In the genomic region with DNA sequence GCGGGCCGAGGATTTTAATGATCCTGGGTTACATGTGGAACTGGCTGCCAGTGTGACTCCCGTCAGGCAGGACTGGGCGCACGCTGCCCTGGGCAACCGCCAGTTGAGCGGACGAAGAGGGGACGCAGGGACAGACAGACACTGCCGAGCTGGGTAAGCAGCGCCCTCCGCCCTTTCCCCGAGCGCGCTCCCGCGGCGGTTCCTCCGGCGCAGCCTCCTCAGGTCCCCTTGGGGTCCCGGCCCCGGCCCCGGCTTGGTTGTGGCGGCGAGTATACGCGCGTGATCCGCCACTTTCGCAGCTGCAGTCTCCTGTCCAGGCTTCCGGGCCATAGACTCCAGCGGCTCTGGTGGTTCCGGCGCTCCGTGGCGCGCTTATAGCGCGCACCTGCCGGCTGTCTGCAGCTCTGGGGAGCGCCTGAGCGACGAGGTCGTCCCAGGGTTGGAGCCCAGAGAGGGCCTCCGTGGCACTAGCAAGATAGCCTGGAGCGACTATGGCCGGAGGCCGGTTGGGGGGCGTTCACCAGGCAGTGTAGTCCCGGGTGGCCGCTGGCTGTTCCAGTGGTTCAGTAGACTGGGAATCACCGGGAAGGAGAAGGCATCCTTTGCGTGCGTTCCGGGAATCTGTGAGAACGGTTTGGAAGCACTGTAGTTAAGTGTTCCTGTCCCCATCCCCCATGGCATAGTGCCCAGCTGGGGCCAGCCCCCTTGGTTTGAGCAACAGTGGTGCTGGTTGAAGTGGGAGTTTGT, we compare ENCODE assay signal across 8 mouse cellular contexts. TPM values are rescaled to one million over a fixed set of nuclear protein-coding genes. Genes with fewer than 3 reads are reported as not detected.
DNase-seq lines count a peak whose midpoint lies in the region; ATAC-seq lines count a peak whose summit lies in the region.

No protein-coding gene starts in this region.

- peaks cover 44% of the 10 kb centered on the region for H3K4me1 ChIP-seq in hindbrain, embryonic 12.5 days
- H3K4me1 ChIP-seq in limb, embryonic 10.5 days, result peaks cover 49% of the 10 kb centered on the region

- peak overlapping the region; percentile 96 for H3K9ac ChIP-seq in hindbrain, embryonic 12.5 days

- H3K4me2 ChIP-seq in hindbrain, embryonic 12.5 days (replicated peaks), result peak overlapping the region; percentile 70

- peak overlapping the region; percentile 94 for H3K27ac ChIP-seq in hindbrain, embryonic 12.5 days
- peak overlapping the region; percentile 82 for H3K27ac ChIP-seq in limb, embryonic 10.5 days

- DNase-seq in adrenal gland, adult (ENCODE audit: inconsistent age in 2 of 2, low spot score in 1 of 2), result peak; percentile 63 to 90
- DNase-seq in cerebellum, adult 9-11 months, result peak; percentile 75
- peak; percentile 52 to 63 for DNase-seq in frontal cortex, postnatal 36 days (ENCODE audit: low spot score in 2 of 2)
- peak; percentile 73 for DNase-seq in limb, embryonic 10.5 days (ENCODE audit: low spot score)
- peak; percentile 72 for DNase-seq in right cerebral cortex, postnatal 4 days
- DNase-seq in natural killer cell, adult 2 months (ENCODE audit: low spot score in 2 of 2), result no peak

- no peaks in the 10 kb centered on the region for H3K27me3 ChIP-seq in hindbrain, embryonic 12.5 days
- peaks cover 36% of the 10 kb centered on the region for H3K27me3 ChIP-seq in limb, embryonic 10.5 days (ENCODE audit: low read depth, poor library complexity, severe bottlenecking)

- peak; percentile 46 for ATAC-seq in hindbrain, embryonic 12.5 days (ENCODE audit: low FRiP score)
- 0 out of 2 replicates have a peak, but pooled peaks have one; percentile 8 for ATAC-seq in megakaryocyte-erythroid progenitor cell, adult 5-6 weeks (replicated peaks; ENCODE audit: low FRiP score, low TSS enrichment, poor library complexity, severe bottlenecking)

- H3K4me3 ChIP-seq in hindbrain, embryonic 12.5 days, result peak overlapping the region; percentile 90
- peak overlapping the region; percentile 76 for H3K4me3 ChIP-seq in limb, embryonic 10.5 days

- no peaks in the 10 kb centered on the region for H3K36me3 ChIP-seq in hindbrain, embryonic 12.5 days
- H3K36me3 ChIP-seq in limb, embryonic 10.5 days, result no peaks in the 10 kb centered on the region

- under 1% methylated on average over 49 of the region's 56 CpGs for WGBS in hindbrain, embryonic 12.5 days
- under 1% methylated on average over 56 of the region's 56 CpGs for WGBS in limb, embryonic 10.5 days

- H3K9me3 ChIP-seq in hindbrain, embryonic 12.5 days (replicated peaks), result no peaks in the 10 kb centered on the region
- no peaks in the 10 kb centered on the region for H3K9me3 ChIP-seq in limb, embryonic 10.5 days (replicated peaks)

RNA-seq across cellular contexts. Expression of a gene that starts 2.4 kb away (rescaled TPM):
- 27.9 and 32.3 TPM in 2 replicates for polyA plus RNA-seq in hindbrain, embryonic 12.5 days (2016; fragmentation: Nextera tagmentation; extraction: Ambion mirVana)
- 6.4 TPM in 2 replicates for polyA plus RNA-seq in limb, embryonic 10.5 days (2016; fragmentation: Nextera tagmentation; extraction: Ambion mirVana)
- total RNA-seq in megakaryocyte-erythroid progenitor cell, adult 5-6 weeks (2014; fragmentation: Nextera tagmentation), result 0.77 and 1.5 TPM in 2 replicates
- 0.09 and 0.38 TPM in 2 replicates for total RNA-seq in megakaryocyte-erythroid progenitor cell, adult 5-6 weeks (2017)

Comparison
In these comparisons a context has a peak if more than half of its experiments do, and no peak if none do; other contexts are left out.
1. DNase-seq: peak in adrenal gland, adult (2 of 2), cerebellum, adult 9-11 months (single experiment), frontal cortex, postnatal 36 days (2 of 2), limb, embryonic 10.5 days (single experiment) and right cerebral cortex, postnatal 4 days (single experiment); none in natural killer cell, adult 2 months (0 of 2).